Mouse (Mus musculus) kidney, adult 11 months (tissue): ENCODE results near the gene Sorcs2.

ENCODE experiments used
- DNase-seq: peaks from one replicate; pipeline ENCODE4 v3.0.0; 2022

Sorcs2 gene

DNA sequence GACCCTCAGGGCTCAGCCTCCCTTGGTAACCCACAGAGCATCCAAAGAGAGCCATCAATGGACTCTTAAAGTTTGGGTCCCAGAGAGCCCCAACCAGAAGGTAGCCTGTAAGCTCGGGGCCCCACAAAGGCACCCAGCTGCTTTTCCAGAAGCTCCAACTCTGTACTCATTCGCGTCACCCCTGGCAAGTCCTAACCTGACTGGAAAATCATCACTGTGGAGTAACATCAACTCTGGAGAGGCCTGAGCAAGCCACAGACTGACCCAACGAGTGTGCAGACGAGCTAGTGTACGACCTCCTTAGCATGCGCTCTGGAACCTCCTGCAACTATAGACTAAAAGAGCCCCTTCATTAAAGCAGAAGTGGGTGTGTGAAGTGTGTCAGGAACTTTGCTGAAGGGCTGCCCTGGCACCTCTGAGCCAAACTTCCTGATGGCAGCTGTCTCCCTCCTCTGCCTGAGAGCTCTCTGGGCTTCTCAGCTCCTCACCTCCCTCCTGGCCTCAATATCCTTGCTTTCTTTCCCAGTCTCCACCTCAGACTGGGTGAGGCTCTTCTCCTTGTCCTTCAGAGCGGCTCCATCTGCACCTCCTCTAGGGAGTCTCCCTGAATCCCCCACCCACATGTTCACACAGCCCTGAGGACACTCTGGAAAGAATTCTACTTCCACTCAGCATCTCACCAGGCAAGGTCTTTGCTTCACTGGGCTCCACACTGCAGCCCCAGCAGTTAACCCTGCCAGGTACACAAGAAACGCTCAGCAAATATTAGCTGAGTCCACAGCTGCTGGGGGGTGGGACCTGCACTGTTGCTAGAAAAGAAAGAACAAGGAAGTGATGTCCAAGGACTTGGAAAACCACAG lies 8.0 kb downstream of the Sorcs2 start:
- no peak for DNase-seq

DNA sequence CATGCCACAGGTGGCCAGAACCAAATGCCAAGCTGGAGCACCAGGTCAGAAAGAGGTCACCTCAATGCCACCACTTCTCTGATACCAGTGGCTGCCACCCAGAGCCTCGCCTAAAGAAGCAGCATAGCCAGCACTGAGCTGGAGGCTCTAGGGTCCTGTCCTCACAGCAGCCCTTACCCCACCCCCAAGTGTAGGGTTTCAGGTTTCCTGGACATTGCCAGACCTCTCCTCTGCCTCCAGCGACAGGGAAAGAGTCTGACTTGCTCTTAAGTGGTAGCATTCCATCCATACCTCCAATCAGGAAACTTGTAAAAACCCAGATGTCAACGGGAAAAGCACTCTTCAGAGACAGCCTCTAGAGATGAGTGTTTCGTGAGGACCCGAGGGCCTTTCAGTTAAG lies 12.9 kb downstream of the Sorcs2 start:
- no peak for DNase-seq

- DNase-seq: no peak
Measured at GRCm38 (mm10) chr5:36383431-36383830, 14.5 kb downstream of the Sorcs2 start.

- DNase-seq: no peak
Measured at GRCm38 (mm10) chr5:36382721-36383120, 15.2 kb downstream of the Sorcs2 start.

DNA sequence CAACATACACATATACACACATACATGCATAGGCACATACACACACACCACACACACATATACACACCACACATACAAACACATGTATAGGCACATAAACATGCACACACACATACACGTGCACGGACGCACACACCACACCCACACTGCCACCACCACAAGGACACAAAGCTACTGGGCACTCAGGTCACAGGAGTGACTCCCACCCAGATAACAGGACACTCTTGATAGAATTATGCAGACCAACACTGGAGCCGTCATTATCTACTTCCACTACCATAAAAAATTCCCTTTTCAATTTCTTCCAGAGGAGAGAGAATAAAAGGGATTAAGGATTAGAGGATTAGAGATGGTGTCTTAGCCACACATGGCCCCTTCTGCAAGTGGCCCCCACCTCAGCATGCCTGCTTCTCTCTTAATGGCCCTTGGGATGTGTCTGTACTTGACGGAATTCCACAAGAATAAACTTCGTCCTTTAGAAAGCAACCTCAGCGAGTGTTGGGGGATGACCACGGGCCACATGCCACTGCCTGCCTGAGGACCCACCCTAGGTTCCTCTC lies 15.7 kb downstream of the Sorcs2 start:
- DNase-seq: no peak

GRCm38 (mm10) chr5:36379938-36380511 lies 17.9 kb downstream of the Sorcs2 start:
- DNase-seq: no peak

DNA sequence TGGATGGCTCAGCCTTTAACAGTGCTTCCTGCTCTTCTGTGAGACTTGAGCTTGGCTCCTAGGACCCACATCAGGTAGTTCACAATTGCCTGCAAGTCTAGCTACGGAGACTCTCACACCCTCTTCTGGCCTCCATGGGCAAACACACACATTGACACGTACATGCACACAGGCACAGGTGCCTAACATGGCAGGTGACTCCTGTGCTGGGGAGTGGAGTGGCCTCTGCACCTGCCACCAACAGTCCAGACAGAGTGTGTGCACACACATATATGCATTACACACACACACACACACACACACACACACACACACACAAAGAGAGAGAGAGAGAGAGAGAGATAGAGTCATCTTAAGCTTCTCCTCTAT lies 19.6 kb downstream of the Sorcs2 start:
- no peak for DNase-seq

DNA sequence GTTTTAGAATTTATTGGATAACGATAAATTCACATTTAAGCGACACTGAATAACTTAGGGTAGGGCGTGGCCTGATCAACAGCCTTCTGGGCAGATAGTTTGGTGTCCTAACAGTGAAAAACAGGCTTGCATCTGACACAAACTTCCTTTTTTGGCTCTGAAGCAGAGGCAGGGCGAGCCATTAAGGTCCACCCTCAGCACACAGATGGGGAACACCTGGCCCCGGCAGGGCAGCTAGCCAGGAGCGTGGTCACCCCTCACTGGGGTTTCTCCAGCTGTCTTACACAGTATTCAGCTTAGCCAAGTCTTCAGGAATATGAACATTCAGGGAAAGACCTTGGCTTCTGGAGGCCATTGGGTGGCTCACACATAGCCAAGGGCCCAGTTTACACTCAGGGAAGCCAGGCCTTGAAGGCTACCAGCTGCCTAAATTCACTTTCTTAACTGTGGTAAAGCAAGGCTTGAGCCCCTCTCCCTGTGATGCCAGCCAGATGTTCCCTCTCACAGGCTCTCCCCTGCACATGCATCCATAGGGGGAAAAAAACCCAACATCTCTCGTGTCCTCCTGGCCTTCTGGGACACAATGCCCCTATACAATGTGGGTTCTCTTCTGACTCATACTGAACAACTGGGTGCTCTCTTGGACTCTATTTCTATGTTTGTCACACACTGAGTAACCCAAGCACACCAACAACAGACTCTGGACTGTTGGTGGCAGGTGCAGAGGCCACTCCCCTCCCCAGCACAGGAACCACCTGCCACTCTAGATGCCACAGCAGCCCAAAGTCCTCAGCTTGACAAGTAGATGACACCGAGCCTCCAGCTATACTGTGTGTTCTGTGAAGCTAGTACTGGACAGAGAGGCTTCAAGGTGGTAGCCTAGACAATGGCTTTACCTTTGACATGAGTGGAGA lies 20.2 kb downstream of the Sorcs2 start:
- DNase-seq: no peak

GRCm38 (mm10) chr5:36375886-36376285 lies 22.1 kb downstream of the Sorcs2 start:
- no peak for DNase-seq

- DNase-seq: no peak
Measured at GRCm38 (mm10) chr5:36374221-36375050, 23.5 kb downstream of the Sorcs2 start.

DNA sequence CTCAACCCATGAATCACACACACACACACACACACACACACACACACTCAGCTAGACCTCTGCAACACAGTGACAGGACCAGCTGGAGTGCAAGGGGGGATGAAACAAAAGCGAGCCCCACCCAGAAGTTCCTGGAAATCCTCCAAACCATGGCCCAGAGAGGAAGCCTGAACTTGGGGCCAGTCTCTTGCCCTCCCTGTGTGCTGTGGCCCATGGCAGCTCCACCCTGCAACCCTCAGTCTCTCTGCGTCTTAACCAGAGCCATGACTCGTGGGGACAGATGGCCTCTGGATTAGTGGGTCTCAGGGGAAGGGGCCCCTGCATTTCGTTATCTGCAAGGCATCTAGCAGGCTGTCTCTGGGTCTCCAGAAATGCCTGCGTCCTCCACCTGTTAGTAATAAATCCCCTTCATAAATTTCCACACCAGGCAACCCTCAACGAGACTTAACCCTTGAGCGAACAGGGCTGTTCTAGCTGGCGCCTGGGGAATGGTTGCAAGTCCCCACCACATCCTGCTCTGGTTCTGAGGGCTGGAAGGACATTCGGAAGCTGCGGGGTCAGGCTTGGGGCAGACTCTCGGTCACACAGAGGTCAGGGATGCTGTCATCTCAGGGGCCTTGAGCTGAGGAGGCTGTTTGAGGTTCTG lies 24.6 kb downstream of the Sorcs2 start:
- DNase-seq: peak; percentile 46

DNA sequence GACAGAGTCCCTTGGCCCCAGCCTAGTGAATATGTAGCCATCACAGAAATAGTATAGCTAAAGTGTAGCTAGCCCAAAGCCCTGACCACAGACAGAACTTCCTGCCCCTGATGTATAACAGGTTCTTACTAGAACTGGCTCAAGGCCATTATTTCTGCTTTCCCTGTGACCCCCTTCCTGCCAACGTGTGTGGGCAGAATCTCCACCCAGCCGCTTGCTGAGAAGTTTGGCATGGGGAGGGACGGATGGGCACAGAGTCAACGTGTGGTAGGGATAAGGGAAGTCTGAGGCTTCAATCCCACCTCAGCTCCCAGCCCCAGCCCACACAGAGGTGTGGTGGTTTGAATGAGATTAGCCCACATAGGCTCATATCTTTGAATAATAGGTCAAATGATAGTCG lies 26.2 kb downstream of the Sorcs2 start:
- no peak for DNase-seq

GRCm38 (mm10) chr5:36369261-36369684 lies 28.7 kb downstream of the Sorcs2 start:
- DNase-seq: peak; percentile 74

GRCm38 (mm10) chr5:36368511-36369135 lies 29.3 kb downstream of the Sorcs2 start:
- DNase-seq: peak; percentile 12

- DNase-seq: no peak
Measured at GRCm38 (mm10) chr5:36367911-36368310, 30.0 kb downstream of the Sorcs2 start.

DNA sequence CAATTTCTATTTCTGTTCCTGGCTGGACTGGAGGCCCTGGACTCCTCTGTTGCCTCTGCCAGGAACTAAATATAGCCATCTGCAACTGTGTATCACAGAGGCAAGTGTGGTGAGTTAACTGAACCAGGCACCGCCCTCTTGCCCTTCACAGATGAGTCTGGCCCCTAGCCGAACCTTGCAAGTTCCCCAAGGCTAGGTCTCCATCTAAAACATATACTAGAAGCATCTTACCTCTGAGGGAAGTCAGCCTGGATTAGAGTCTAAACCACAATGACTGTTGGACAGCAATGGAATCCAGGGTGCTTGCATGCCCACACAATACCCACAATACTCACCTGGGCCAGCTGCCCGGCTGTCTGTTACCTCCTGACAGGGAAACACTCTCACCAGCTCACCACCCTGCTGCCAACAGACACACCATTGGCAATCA lies 30.7 kb downstream of the Sorcs2 start:
- DNase-seq: peak; percentile 30

DNA sequence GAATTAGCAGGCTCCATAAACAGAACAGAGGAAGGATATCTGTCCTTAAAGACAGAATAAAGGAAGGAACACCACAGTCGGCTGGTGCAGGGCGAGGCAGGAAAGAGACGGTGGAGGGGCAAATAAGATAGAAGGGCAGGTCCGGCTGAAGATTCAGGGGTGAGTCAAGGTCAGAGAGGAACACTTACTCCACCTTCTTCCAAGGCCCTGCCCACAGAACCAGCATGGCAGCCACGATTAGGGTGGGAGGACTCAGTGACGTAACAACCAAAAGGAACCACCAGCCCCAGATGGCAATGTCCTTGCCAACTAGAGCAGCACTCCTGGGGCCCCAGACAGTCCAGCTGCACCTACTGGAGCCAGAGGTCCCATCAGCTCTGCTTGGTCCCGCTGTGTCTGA lies 36.2 kb downstream of the Sorcs2 start:
- no peak for DNase-seq

DNA sequence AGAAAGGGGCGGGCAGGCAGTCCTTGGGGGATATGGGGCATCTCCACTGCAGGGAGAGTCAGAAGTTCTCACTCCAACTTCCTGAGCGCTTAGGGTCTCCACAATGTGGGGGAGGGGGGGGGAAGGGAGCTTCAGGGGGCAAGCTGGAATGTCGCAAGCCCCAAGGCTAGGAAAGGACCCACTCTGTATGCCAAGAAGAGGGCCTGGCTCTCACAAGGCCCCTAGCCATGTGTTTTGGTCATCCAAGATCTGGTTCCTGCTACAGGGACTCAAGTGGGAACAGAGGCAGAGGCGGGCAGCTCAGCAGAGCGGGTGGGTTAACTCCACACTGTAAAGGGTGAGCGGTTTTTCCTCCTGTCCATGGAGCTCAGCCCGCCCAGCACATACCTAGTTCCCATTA lies 37.6 kb downstream of the Sorcs2 start:
- DNase-seq: no peak

- no peak for DNase-seq
Measured at GRCm38 (mm10) chr5:36359535-36360243, 38.2 kb downstream of the Sorcs2 start.

DNA sequence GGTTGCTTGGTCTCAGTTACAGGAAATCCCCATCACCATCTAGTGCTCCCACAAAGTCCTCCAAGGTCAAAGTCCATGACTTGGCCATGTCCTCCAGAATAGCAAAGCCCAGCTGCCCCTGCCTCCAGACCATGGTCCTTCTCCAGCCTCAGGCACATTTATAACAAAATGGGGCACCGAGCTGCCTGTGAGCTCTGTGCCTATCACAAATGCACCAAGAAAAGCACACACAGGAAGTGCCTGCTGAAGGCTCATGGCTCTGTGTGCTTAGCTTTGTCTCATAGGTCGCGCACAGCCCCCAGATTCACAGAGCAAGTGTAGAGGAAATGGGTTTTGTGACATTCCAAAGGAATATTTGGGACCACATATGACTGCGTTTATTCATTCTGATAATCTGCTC lies 39.8 kb downstream of the Sorcs2 start:
- DNase-seq: no peak

DNA sequence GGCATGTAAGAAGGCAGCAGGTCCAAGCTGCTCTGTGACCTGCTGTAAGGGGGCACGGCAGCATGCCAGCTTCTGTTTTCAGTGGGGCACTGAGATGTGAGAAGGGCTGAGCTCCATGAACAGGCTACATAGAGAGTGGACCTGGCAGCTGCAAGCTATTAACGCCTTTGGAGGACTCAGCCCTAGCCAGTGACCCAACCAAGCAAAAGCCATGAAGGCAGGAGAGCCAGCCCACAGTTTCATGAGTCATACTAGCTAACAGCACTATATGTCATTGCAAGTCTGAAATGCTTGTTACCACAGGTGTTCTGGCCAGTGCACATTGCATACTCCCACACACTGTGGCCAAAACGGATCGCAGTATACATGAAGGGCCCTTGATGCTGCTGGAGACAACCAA lies 41.3 kb downstream of the Sorcs2 start:
- no peak for DNase-seq
